Mouse (Mus musculus) layer of hippocampus, adult 8-10 months (tissue): ENCODE measurements around the gene Mapk3. TPM values are rescaled to one million over a fixed set of nuclear protein-coding genes. Genes with fewer than 3 reads are reported as not detected.
A peak's percentile ranks its signal among the peaks of the same experiment; 100 is the strongest.

Source experiments
- DNase-seq, 2 experiments: peaks; one replicate each; pipeline ENCODE4 v3.0.0; 2022; ENCODE audit warnings: low spot score in 2 of 2
- total RNA-seq, 4 experiments: library from RNA; stranded (reverse); gene quantifications; 2 replicates each; pipeline ENCODE4 v1.2.4; 2022

The Mapk3 gene
- total RNA-seq, 4 experiments from 2014 or later = 165 to 197 (median 178) TPM

GRCm38 (mm10) chr7:126781661-126782370, 22.4 kb downstream of the Mapk3 start:
- no peak for DNase-seq

- DNase-seq = no peak
These were observed 23.3 kb downstream of the Mapk3 start for GRCm38 (mm10) chr7:126782693-126783092.

GRCm38 (mm10) chr7:126784469-126784868, 25.1 kb downstream of the Mapk3 start:
- no peak for DNase-seq

- no peak for DNase-seq
These were observed 25.7 kb downstream of the Mapk3 start for GRCm38 (mm10) chr7:126785056-126785455.

GRCm38 (mm10) chr7:126786142-126786541, 26.7 kb downstream of the Mapk3 start:
- DNase-seq = no peak

GRCm38 (mm10) chr7:126789141-126789540, 29.7 kb downstream of the Mapk3 start:
- DNase-seq = no peak

GRCm38 (mm10) chr7:126791851-126792720, 32.7 kb downstream of the Mapk3 start, which contains the start of gene Ppp4c:
TSS of gene Ppp4c (minus strand) at chr7:126792496.
- DNase-seq = peak; percentile 94 to 96

GRCm38 (mm10) chr7:126792721-126793443, 33.5 kb downstream of the Mapk3 start:
- DNase-seq = no peak

- DNase-seq = no peak
These were observed 34.3 kb downstream of the Mapk3 start for GRCm38 (mm10) chr7:126793456-126794270.

- DNase-seq = no peak
These were observed 34.8 kb downstream of the Mapk3 start for GRCm38 (mm10) chr7:126794271-126794605.

- DNase-seq = no peak
These were observed 36.3 kb downstream of the Mapk3 start for GRCm38 (mm10) chr7:126795387-126796317.

- DNase-seq = peak; percentile 77
These were observed 37.0 kb downstream of the Mapk3 start for GRCm38 (mm10) chr7:126796350-126796932.

GRCm38 (mm10) chr7:126797411-126798126, 38.2 kb downstream of the Mapk3 start, which contains the start of gene Fam57b:
TSS of gene Fam57b (plus strand) at chr7:126797668.
- no peak for DNase-seq

GRCm38 (mm10) chr7:126798127-126799049, 39.0 kb downstream of the Mapk3 start:
- DNase-seq = no peak

- peak; percentile 97 to 98 for DNase-seq
These were observed 39.7 kb downstream of the Mapk3 start for GRCm38 (mm10) chr7:126799050-126799467.

GRCm38 (mm10) chr7:126799468-126800268, 40.3 kb downstream of the Mapk3 start:
- peak in 1 of 2 experiments; percentile 87 for DNase-seq
